Mouse (Mus musculus) cerebellum, adult 2 months (tissue): Measurements from ENCODE around the gene Arhgap15. TPM values are rescaled to one million over a fixed set of nuclear protein-coding genes. Genes with fewer than 3 reads are reported as not detected.

Source experiments
- DNase-seq, 2 experiments: peaks; one replicate each; pipeline ENCODE4 v3.0.0; 2021
- H3K27ac ChIP-seq: fragments of 200-500 bp; 2 replicates; pipeline ENCODE4 v1.5.1; 2012; ENCODE audit warnings: low read length, control low read depth, inconsistent platforms; ENCODE audit not compliant: insufficient read depth
- H3K27me3 ChIP-seq: fragments of 200-500 bp; 2 replicates; pipeline ENCODE4 v1.6.1; 2012; ENCODE audit warnings: inconsistent platforms, mild to moderate bottlenecking, low read length, moderate library complexity; ENCODE audit not compliant: control insufficient read depth, insufficient read depth
- H3K4me1 ChIP-seq: fragments of 200-500 bp; 2 replicates; pipeline ENCODE4 v1.6.1; 2011; ENCODE audit warnings: low read length; ENCODE audit not compliant: control insufficient read depth, insufficient read depth
- H3K4me3 ChIP-seq: fragments of 200-500 bp; replicated peaks from 2 replicates; pipeline ENCODE3; 2011; ENCODE audit warnings: mild to moderate bottlenecking, low read depth, low read length, control low read depth; ENCODE audit not compliant: insufficient read depth
- CTCF ChIP-seq: fragments of 200-500 bp; IDR thresholded peaks from 2 replicates; pipeline ENCODE4 v1.5.1; 2011; ENCODE audit warnings: low read depth, mild to moderate bottlenecking, control low read depth, low read length, moderate library complexity, borderline replicate concordance; ENCODE audit not compliant: insufficient read depth
- POLR2A ChIP-seq: fragments of 200-500 bp; IDR thresholded peaks from 2 replicates; pipeline ENCODE4 v1.6.1; 2011; ENCODE audit warnings: low read length, control low read depth, borderline replicate concordance; ENCODE audit not compliant: insufficient read depth
- WGBS: fragments of 180-500 bp; shearing (Covaris S2); methylation state at CpG from one replicate; pipeline ENCODE4 v1.1.7; 2018; 5-methylcytosine and 5-hydroxymethylcytosine counted together
- polyA plus RNA-seq: library from polyadenylated mRNA; depleted of rRNA; stranded (reverse); fragments of >200 nt; gene quantifications from 2 replicates; pipeline ENCODE4 v1.2.3, GENCODE M21; 2012

Arhgap15 gene
- polyA plus RNA-seq, 1 experiment = 2.3 TPM

GRCm38 (mm10) chr2:43923863-43924340 is 175.3 kb downstream of the Arhgap15 start:
- Histone ChIP-seq H3K27ac (no peak overlapping the region), H3K4me1 (no peaks in the 10 kb centered on the region), H3K27me3 (no peaks in the 10 kb centered on the region), H3K4me3 (no peak overlapping the region)
- WGBS = 96% methylated on average over 5 of the region's 5 CpGs
- TF ChIP-seq POLR2A (no peak), CTCF (no peak)
- DNase-seq = no peak

- no peaks in the 10 kb centered on the region for H3K4me1 ChIP-seq
- H3K27ac ChIP-seq = no peak overlapping the region
- H3K27me3 ChIP-seq = no peaks in the 10 kb centered on the region
- no peak overlapping the region for H3K4me3 ChIP-seq
- DNase-seq = no peak
- WGBS = 97% methylated on average over 3 of the region's 3 CpGs
- no peak for TF ChIP-seq POLR2A
- TF ChIP-seq CTCF = no peak
Measured at GRCm38 (mm10) chr2:43931687-43932086, 183.1 kb downstream of the Arhgap15 start.

- H3K27ac ChIP-seq = no peak overlapping the region
- H3K4me1 ChIP-seq = no peaks in the 10 kb centered on the region
- H3K27me3 ChIP-seq = no peaks in the 10 kb centered on the region
- TF ChIP-seq CTCF (no peak), POLR2A (no peak)
- H3K4me3 ChIP-seq = no peak overlapping the region
- 98% methylated on average over 5 of the region's 5 CpGs for WGBS
- DNase-seq = no peak
Measured at GRCm38 (mm10) chr2:43939196-43939595, 190.6 kb downstream of the Arhgap15 start.

- no peak for DNase-seq
- TF ChIP-seq POLR2A (no peak), CTCF (no peak)
- 93% methylated on average over 2 of the region's 2 CpGs for WGBS
Measured at GRCm38 (mm10) chr2:43945679-43946078, 197.1 kb downstream of the Arhgap15 start.

GRCm38 (mm10) chr2:43949775-43950492 is 201.3 kb downstream of the Arhgap15 start:
- no peak overlapping the region for H3K27ac ChIP-seq
- peak in 1 of 2 experiments; percentile 10 for DNase-seq
- H3K27me3 ChIP-seq = no peaks in the 10 kb centered on the region
- H3K4me1 ChIP-seq = no peaks in the 10 kb centered on the region
- 52% methylated on average over 13 of the region's 13 CpGs for WGBS
- TF ChIP-seq CTCF (no peak), POLR2A (no peak)
- H3K4me3 ChIP-seq = no peak overlapping the region

More at GRCm38 (mm10) chr2:43945679-43946078, 197.1 kb downstream of the Arhgap15 start:
- Histone ChIP-seq H3K27ac (no peak overlapping the region), H3K4me1 (no peaks in the 10 kb centered on the region), H3K27me3 (no peaks in the 10 kb centered on the region), H3K4me3 (no peak overlapping the region)

GRCm38 (mm10) chr2:43950741-43951140 is 202.1 kb downstream of the Arhgap15 start:
- 88% methylated on average over 6 of the region's 6 CpGs for WGBS
- no peaks in the 10 kb centered on the region for H3K4me1 ChIP-seq
- no peaks in the 10 kb centered on the region for H3K27me3 ChIP-seq

GRCm38 (mm10) chr2:43959189-43959588 is 210.6 kb downstream of the Arhgap15 start:
- Histone ChIP-seq H3K27me3 (no peaks in the 10 kb centered on the region), H3K4me1 (no peaks in the 10 kb centered on the region), H3K4me3 (no peak overlapping the region), H3K27ac (no peak overlapping the region)
- no peak for DNase-seq
- TF ChIP-seq POLR2A = no peak
- TF ChIP-seq CTCF = no peak

More at GRCm38 (mm10) chr2:43950741-43951140, 202.1 kb downstream of the Arhgap15 start:
- no peak overlapping the region for H3K4me3 ChIP-seq
- H3K27ac ChIP-seq = no peak overlapping the region
- TF ChIP-seq POLR2A (no peak), CTCF (no peak)
- no peak for DNase-seq

GRCm38 (mm10) chr2:43962466-43962865 is 213.8 kb downstream of the Arhgap15 start:
- no peaks in the 10 kb centered on the region for H3K27me3 ChIP-seq
- no peak overlapping the region for H3K4me3 ChIP-seq
- no peak for DNase-seq
- H3K4me1 ChIP-seq = no peaks in the 10 kb centered on the region
- no peak overlapping the region for H3K27ac ChIP-seq
- 91% methylated on average over 5 of the region's 5 CpGs for WGBS
- TF ChIP-seq CTCF = no peak
